Mouse (Mus musculus) myocyte (in vitro differentiated cells): Measurements from ENCODE around the gene Asf1b.

Experiments used
- CEBPB ChIP-seq: IDR thresholded peaks from 2 replicates; pipeline ENCODE4 v1.6.1; 2011; ENCODE audit warnings: mild to moderate bottlenecking, moderate library complexity; ENCODE audit not compliant: poor library complexity, insufficient read depth, severe bottlenecking
- MAX ChIP-seq: IDR thresholded peaks from one replicate; pipeline ENCODE4 v1.6.1; 2011; ENCODE audit warnings: low read depth, mild to moderate bottlenecking, control low read depth
- POLR2A ChIP-seq: IDR thresholded peaks from one replicate; pipeline ENCODE4 v1.6.1; 2011; ENCODE audit warnings: low read depth, mild to moderate bottlenecking, control low read depth, moderate library complexity; ENCODE audit not compliant: insufficient read length

DNA sequence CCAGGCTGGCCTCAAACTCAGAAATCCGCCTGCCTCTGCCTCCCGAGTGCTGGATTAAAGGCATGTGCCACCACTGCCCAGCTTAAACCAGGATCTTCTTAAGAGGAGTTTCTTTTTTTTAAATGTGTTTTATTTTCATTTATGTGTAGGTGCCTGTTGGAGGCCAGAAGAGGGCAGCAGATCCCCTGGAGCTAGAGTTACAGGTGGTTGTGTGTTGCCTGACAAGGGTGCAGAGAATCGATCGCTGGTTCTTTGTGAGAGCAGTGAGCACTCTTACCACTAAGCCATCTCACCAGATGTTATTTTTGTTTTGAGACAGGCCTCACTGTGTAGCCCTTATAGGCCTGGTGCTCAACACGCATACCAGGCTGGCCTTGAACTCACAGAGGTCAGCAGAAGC lies 60.5 kb downstream of the Asf1b start:
- TF ChIP-seq MAX (no peak), CEBPB (no peak), POLR2A (no peak)
